Mouse (Mus musculus) kidney, postnatal 14 days (tissue): Measurements from ENCODE around the gene Hoxa1.

Source experiments
- DNase-seq: peaks from one replicate; pipeline ENCODE4 v3.0.0; 2022; ENCODE audit warnings: mixed read lengths

The Hoxa1 gene

GRCm38 (mm10) chr6:52157466-52158275, 446 bp downstream of the Hoxa1 start:
- no peak for DNase-seq

- no peak for DNase-seq
Measured at GRCm38 (mm10) chr6:52156551-52157200, 1.4 kb downstream of the Hoxa1 start.

DNA sequence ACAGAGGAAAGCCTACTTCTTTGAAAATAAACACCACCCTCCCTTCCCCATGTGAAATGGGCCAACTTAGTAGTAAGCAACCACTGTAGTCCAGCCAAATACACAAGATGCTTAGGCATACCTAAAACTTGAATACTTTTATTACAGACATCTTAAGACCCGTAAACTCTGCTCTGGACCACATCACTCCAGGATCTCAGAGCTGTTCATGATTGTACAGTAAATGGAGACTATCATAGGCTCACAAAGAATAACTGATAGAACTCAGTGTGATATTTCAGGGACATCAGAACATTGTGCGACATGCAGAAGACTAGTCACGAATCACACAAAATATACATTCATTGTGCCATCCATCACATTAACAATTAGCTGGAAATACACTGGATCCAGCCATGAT, 2.6 kb downstream of the Hoxa1 start:
- no peak for DNase-seq

DNA sequence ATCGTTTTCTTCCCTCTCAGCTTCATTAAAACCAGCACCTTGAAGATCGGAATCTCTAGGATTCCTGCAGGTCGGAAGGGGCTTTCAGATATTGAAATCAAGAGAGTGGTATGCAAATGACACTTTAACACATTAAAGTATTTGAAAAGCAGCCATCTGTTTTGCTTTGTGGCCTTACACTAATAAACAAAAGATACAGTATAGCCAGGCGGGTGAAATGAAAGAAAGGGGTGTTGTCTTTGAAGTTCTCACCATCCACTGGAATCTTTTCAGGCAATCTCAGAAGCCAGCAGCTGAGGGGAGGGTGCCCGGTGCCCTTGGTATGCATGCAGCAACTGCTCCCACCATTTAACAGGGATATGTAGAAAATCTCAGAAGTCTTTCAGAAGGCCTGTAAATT, 4.1 kb downstream of the Hoxa1 start:
- no peak for DNase-seq

GRCm38 (mm10) chr6:52153270-52153669, 4.8 kb downstream of the Hoxa1 start:
- no peak for DNase-seq

- DNase-seq: no peak
Measured at GRCm38 (mm10) chr6:52152226-52153193, 5.6 kb downstream of the Hoxa1 start.

- no peak for DNase-seq
Measured at GRCm38 (mm10) chr6:52151571-52151970, 6.5 kb downstream of the Hoxa1 start.

DNA sequence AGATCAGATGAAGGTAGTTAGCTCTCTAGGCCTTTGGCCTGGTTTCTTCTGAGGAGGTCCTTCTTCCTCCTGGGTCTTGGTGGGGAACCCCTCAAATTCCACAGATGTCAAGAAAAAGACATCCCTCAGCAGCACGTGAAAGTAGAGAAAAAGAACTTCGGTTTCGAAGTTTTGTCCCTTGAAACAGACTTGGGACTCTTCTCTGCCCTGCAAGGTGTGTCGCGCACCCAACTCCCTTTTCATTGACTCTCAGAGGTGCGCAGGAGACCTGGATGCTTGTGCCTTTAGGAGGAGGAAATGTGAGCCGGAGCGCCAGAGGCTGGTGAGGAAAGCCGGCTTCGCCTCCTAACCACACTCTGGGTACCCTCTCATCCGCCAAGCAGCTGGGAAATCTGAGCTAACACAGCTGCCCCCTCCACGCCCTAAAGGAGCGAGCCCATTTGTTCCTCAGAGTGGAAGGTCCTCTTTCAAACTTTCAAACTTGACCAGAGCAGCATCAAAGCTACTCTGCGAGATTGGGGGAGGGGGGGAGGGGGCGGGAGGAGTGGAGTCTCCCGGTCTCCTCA, 7.6 kb downstream of the Hoxa1 start:
- no peak for DNase-seq

- no peak for DNase-seq
Measured at GRCm38 (mm10) chr6:52139115-52139514, 19.0 kb downstream of the Hoxa1 start.

GRCm38 (mm10) chr6:52138576-52138975, 19.5 kb downstream of the Hoxa1 start:
- DNase-seq: no peak

GRCm38 (mm10) chr6:52137841-52138535, 20.1 kb downstream of the Hoxa1 start:
- DNase-seq: no peak

DNA sequence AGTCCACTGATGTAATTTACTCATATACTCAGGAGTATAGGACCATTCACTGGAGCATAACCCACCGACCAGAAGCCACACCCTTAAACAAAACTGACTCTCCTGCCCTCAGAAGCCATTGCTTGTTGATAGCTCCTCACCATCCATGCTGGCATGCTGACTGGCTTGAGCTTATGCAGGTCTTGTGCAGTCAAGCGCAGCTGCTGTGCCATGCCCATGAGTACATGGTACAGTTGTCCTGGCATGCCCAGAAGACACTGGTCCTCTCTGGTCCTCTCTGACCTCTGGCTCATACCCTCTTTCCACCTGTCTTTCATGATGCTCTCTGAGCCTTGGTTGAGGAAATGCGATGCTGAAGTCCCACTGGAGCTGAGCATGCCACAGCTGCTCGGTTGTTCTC, 34.4 kb downstream of the Hoxa1 start:
- DNase-seq: no peak

DNA sequence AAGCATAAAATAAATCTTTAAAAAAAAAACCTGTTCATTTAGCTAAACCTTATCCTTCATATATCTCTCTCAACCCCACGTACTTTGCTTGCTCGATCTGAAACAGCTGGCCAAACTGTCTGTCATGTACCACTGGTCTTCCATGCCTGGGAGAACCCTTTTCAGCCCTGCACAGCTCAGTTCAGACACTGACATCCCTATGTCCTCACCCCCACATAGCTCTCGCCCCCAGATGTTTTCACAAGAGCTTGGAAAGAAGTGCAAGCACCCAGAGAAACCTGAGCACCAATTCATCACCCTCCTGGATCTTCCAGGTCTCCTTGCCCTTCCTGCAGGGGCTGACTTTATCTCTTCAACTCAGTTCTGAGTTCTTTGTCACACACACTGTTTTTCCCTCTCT, 36.9 kb downstream of the Hoxa1 start:
- no peak for DNase-seq

GRCm38 (mm10) chr6:52118903-52119635, 39.0 kb downstream of the Hoxa1 start:
- peak; percentile 39 for DNase-seq

GRCm38 (mm10) chr6:52115899-52116298, 42.2 kb downstream of the Hoxa1 start:
- no peak for DNase-seq

DNA sequence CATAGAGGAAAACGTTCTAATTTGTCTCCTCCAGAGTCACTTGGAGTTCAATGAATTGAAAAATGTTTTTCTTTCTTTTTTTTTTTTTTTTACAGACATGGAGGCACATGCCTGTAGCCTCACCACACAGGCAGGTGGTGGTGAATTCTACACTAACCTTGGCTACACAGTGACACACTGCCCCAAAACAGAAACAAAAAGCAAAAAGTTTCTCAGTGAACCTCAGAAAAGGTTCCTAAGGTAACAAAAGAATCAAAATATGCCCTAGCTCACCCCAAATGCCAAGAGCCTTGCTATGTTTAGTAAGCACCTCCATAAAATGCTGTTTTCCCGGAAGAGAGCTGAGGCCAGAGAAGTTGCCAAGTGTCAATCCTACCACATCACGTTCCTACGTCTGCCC, 46.3 kb downstream of the Hoxa1 start:
- DNase-seq: no peak

GRCm38 (mm10) chr6:52107400-52107799, 50.7 kb downstream of the Hoxa1 start:
- DNase-seq: no peak

DNA sequence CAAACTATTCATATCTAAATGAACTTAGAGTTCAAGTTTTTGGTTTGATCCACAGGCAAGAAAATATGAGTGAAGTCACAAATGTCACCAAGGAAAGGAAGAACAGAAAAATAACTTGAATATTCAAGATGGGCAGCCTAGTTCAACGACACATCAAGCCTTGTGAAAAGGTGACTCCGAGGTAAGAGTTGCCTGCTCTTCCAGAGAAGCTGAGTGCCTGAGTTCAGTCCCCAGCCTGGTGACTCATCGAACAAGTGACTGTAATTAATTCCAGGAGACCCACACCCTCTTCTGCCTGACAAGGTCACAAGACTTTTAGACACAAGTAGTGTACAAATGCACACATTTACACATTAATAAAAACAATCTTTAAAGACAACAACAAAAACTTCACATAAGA, 51.4 kb downstream of the Hoxa1 start:
- DNase-seq: no peak

DNA sequence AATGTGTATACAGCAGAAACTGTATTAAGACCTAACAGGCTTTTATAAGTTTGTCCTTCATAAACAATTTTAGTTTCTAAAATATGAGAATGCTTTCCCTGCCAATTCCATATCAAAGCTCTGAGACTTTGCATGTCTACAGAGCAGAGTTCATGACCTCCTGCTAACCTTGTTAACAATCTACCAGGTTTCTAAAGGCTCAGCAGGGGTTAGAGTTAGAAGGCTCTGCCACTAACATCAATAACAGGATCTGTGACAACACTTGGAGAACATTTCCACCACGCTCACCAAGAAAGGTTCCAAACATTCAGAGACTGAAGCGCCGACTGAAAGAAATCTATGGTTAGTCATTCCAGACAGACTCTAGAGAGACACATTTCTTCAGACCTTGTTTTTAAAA, 51.9 kb downstream of the Hoxa1 start:
- no peak for DNase-seq
